Mouse (Mus musculus) gastrocnemius, postnatal 4 days (tissue): ENCODE results near the gene Inca1. TPM values are rescaled to one million over a fixed set of nuclear protein-coding genes. Genes with fewer than 3 reads are reported as not detected.

Experiments used
- DNase-seq, 2 experiments: peaks; one replicate each; pipeline ENCODE4 v3.0.0; 2021 to 2022; ENCODE audit warnings: low spot score in 2 of 2, mixed read lengths in 2 of 2
- total RNA-seq, 2 experiments: library from RNA; stranded (reverse); gene quantifications; 2 replicates each; pipeline ENCODE4 v1.2.3; 2021

The Inca1 gene
- total RNA-seq, 2 experiments from 2014 or later = 2.0 to 3.0 TPM

DNA sequence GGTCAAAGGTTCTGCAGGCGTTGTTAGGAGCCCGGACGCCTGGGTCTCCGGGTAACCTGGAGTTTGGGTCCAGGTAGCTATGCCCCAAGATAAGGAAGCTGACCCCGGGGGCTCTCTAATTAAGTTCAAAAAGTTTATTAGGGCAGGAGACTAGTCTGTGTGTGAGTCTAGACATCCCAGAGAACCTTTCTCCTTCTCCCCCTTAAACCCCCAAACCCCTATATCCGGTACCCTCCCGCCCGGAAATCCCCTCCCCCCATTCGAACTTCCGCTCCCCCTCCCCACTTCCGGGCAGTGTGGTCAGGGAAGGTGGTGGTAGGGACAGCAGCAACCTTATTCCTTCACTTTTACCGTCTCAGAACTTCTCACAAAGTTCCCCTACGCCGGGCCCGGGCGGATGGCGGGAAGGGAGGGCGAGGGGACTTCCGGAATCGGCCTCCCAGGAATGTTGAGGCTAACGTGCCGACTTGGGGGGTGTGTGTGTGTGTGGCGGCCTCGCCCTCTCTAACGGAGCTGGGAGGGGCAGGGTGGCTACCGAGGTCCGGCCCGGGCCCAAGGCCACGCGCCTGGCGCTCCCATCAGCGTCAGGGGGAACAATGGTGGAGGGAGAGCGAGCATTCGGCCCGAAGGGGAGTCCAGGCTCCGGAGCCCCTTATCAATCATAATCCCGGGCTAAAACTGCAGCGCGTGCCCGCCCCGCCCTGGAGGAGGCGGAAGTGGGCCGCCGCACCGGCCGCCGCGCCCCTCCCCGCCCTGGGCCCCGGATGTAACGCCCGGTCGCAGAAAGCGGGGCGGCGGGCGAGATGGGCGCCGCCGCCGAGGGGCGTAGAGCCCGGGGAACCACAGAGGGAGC is 46.4 kb downstream of the Inca1 start:
- peak; percentile 61 to 76 for DNase-seq

DNA sequence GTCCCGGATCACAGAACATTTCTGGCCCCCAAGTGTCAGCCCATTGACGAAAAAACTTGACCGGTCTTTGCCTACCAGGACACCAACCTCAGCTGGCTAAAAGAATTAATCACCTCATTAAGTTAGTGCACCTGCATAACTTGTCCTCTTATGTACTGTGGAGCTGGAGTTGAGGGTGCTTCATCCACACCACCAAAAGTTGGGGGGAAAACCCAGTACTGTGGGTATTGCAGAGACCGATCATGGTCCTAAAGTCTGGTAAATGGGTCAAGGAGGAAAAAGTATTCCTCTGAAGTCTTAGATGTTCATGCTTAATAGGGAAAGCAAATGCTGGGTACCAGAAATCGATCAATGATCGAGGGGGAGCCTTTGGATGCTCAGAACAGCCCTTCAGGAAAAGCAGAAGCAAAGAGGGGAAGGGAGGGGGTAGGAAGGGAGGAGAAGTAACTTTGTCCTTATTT is 47.0 kb downstream of the Inca1 start:
- DNase-seq = no peak

DNA sequence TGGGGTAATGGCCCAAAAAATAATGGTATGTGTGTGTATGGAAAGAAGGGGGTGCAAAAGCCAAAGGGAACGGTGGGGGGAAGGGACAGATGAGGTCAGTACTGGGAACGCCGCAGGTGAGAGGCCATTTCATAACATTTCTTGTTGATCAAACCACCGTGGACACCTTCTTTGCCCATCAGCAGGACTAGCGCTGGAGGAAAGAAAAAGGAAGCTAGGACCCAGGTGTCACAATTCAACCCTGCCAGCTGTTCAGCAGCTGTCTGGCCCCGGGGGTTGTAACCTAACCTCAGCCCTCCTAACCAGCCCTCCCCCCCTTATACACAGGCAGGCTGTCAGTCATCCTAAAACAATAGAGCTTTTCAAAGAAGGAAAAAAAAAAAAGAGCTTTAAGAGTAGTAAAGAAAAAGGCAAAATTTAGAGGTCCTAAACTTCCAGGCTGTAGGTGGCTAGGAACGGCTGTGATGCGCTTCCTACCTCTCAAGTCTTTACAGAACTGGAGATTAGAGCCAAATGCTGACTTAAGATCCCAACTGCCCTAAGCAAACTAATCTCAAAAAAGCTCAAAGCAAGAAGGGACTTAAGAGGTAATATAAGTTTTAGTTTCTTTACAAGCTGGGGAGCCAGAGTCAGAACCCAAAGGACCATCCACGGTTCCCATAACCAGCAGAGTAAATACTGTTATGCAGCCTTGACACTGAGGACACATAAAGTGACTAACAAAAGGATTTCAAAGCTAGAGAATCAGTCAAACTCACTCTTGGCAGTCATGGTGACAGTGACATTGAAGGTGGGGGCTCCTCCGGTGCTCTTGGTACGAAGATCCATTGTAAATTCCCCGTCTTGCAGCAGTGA is 47.7 kb downstream of the Inca1 start:
- no peak for DNase-seq

DNA sequence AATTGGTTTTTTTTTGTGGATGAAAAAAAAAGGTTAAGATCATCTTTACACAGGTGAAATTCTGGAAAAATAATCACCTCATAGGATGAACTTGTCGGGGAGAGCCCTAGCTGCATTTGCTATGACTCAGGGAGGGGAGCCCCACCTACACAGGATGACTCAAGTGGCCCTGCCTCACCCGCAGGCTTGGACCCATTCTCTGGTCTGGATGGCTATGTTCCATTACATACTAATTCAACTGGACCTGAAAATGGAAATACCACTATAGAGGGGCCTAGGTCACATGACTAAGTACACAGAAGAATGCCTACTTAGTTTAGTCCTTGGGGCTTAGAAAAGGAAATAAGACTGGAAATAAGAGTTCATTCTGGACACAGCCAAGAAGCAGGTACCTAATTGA is 48.6 kb downstream of the Inca1 start:
- no peak for DNase-seq

DNA sequence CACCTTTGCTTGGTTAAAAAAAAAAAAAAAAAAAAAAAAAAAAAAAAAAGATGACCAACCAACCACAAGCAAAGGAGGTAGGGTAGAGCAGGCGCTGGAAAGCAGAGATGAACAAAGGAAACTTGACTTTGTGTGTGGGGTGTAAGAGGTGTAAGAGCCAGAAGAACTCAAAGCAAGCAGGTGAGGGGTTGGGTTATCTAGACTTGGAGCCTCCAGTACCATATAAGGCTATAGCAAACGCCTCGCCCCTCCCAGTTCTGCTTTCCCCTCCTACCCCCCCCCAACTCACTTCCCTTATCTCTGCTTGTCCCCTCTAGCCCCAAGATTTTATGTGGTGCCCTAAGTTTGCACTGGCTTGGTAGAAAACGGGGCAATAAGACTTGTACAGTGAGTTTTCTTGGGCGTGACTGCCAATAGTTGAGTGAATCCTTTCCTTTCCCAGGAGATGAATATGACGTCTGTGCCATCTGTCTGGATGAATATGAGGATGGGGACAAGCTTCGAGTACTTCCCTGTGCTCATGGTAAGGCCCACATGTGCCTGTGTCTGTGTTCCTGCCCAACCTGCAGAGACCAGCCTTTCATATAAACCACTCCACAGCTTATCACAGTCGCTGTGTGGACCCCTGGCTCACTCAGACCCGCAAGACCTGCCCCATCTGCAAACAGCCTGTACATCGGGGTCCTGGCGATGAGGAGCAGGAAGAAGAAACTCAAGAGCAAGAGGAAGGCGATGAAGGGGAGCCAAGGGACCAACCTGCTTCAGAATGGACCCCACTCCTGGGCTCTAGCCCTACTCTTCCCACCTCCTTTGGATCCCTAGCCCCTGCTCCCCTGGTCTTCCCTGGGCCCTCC is 49.4 kb downstream of the Inca1 start:
- DNase-seq = no peak

DNA sequence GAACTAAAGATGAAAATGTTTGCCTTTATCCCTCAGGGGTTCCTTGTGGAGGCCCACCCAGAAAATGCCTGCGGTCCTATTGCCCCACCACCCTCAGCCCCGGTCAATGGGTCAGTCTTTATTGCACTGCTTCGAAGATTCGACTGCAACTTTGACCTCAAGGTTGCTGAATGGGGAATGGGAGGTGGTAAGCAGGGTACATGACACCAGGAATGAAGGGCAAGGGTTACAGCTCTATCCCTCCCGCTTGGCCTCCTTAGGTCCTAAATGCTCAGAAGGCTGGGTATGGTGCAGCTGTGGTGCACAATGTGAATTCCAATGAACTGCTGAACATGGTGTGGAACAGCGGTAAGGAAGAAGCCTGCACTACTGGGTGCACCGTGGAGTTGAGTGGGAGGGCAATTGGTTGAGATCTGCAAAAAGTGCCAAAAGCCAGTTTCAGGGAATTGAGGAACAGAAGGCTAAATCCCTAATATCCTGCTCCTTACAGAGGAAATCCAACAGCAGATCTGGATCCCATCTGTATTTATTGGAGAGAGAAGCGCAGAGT is 50.7 kb downstream of the Inca1 start:
- no peak for DNase-seq

DNA sequence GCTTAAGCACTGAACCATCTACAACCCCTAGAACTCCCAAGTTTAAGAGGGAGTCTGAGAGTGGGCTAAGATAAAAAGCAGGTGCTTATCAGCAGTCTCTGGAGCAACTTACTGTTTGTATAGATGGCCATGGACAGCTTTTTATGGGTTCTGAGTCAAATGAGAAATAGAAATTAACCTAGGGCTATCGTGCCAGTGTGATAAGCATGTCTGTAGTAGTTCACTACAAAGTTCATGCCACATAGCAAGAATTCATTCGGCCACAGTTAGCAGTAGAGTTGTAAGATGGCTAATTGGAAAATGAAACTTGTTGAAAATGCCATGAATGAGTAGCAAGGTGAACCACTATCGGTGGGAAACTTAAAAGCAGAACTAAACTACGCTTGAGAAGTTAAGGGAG is 51.4 kb downstream of the Inca1 start:
- DNase-seq = no peak

DNA sequence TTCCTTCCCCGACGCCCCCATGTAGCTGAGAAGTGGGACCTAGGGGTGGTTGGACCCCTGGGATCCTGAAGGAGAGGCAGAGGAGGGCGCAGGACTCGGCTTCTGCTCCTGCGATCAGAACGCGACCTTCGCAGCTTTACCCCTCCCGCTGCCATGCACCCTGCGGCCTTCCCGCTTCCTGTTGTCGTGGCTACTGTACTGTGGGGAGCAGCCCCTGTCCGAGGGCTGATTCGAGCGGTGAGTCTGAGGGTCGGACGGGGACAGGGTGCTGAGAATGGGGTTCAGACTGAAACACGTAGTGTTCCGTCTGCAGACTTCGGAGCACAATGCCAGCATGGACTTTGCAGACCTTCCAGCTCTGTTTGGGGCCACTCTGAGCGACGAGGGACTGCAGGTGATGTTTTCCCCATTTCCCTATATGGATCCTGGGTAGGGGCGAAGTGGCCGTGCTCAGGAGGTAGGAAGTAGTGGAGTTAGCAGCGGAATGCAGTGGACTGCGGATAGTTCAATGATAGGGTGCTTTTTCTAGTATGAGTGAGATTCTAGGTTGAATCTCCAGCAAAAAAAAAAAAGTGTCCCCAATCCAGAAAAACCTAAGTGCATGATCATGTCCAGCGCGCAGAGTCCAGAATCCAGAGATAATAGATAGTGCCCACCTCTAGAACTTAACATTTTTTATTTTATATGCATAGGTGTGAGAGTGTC is 52.1 kb downstream of the Inca1 start:
- DNase-seq = peak in 1 of 2 experiments; percentile 42

DNA sequence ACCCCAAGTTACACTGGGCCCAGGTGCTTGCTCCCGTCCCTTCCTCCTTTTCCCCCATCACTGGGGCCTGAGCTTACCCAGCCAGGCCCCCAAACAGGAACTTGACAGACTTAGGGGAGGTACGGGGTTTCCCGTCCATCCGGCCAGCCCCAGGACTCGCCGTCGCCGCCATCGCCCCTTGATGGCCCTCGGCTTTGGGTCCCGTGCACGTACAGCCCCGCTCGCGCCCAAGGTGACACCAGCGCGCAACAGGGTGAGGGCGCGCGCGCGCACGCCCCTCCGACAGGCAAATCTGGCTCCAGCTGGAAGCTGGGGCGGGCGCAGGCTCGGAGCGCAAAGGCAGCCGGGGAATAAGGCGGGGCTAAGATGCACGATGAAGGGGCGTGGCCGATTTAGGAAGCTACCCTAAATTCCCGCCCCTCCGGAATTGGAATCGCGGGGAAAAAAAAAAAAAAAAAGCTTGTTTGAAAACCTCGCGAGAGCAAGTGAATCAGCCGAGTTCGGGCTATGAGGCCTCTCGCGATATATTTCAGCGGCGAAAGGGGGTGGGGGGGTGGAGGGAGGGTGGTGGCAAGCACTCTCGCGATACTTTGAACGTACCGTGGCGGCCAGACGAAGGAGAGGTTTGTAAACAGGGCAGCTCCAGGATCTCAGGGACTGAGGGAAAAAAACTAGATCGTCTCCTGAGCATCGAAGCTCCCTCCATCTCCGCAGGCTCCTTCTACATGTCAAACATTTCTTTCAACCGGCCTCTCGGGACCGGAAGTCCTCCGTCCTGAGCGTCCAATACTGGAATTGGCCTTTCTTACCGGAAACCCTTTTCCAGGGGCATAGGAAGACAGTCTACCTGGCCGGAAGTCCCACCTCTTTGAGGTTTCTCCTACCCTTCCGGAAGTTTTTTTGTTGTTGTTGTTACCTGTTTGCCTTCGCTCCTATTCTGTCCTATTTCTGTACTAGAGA is 53.0 kb downstream of the Inca1 start, which contains the start of the genes Rnf167 and Slc25a11:
Gene Rnf167 (plus strand): TSS at position 545 of the 960 bp plus-strand sequence.
Gene Slc25a11 (minus strand): TSS at position 789 of the 960 bp plus-strand sequence.
- DNase-seq = peak; percentile 87 to 96

DNA sequence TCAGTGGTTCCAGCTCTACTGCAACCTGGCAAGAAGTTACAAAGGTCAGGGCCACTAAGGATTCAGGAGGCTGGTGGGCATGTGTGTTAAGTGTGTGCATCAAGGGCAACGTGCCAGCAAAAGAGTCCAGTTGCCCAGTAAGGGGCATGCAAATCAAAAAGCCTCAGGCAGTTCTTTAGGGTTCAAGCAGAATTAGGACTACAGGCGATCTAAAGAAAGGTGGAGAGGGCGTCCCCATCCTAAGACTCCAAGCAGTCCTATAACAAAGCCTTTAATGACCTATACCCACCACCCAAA is 53.7 kb downstream of the Inca1 start:
- no peak for DNase-seq

DNA sequence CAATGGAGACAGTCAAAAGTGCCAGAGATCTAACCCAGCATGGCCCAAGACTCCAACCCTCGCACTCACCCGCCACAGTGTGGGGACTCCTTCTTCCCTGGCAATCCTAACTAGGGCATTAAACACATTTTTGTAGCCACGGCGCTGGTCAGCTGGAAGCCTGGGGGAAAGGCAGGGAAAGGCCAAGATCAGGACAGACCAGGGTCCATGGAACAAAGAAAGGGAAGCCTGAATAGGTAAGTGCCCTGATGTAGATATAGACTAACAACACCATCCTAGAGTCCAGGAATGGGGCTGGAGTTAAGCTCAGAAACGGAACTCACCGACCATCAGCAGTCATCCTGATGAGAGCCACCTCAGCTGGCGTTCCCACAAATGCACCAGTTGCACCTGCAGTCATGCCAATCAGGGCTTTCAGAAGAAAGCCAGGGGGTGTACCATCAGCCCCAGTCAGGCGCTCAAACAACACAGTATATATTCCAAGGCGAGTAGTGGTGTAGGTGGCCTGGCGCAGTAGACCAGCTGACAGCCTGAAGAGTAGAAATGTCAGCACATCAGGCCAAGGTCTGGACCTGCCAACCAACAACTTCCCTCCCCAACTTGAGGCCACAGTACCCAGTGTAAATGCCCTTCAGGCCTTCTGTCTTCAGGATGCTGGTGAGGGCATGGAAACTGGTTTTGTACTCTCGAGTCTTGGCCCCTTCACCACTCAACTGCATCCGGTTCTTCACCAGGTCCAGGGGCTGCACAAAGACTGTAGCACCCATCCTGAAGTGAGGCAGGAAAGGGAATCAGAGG is 54.3 kb downstream of the Inca1 start:
- DNase-seq = no peak

DNA sequence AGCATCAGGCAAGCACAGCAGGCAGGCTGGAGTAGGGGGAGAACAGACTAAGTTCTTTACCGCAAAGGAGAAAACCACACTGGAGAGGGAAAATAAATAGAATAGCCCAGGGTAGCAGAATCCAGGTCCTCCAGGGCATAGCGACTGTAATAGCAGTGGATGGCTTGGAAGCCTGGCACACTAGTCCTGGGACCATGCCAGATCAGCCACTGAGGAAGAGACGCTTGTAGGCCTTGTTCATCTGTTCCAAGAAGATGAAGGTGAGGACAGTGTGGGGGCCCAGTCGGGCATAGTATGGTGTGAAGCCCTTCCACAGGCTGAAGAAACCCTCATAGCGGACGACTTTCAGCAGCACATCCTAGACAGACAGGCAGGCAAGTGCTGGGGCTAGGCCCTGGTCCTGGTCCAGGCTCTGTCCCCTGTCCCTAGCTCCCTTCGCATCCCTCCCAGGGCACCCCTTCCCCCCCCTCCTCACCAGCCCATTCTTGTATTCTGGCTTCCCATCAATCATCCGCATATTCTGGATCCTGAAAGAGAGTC is 55.3 kb downstream of the Inca1 start:
- DNase-seq = no peak

DNA sequence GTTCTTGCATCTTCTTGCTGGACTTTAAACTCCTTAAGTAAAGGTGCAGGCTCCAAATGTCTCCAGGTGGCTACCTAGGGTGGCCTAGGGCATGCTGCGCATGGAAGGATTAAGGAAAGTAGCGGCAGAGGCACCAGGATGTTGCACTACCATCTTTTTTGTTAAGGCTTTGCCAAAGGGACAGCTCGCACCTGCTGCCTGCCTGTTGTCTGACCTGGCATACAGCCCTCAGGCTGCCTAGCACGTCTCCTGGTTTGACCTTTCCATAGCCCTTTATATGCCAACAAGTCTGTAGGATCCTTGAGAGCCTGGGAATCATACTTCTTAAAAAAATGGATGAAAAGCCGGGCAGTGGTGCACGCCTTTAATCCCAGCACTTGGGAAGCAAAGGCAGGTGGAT is 56.9 kb downstream of the Inca1 start:
- DNase-seq = no peak

DNA sequence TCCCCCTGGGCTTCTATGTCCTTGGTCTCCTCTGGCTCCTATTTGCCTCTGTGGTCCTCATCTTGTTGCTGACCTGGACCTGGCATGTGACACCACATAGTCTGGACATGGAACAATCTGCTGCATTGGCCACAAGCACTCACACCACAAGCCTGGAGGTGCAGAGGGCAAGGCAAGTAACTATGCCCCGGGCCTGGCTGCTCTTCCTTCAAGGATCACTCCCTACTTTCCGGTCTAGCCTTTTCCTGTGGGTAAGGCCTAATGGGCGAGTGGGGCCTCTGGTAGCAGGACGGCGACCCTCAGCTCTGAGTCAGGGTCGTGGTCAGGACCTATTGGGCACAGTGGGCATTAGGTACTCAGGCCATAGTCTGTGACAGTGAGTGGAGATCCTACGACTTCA is 58.7 kb downstream of the Inca1 start:
- no peak for DNase-seq

DNA sequence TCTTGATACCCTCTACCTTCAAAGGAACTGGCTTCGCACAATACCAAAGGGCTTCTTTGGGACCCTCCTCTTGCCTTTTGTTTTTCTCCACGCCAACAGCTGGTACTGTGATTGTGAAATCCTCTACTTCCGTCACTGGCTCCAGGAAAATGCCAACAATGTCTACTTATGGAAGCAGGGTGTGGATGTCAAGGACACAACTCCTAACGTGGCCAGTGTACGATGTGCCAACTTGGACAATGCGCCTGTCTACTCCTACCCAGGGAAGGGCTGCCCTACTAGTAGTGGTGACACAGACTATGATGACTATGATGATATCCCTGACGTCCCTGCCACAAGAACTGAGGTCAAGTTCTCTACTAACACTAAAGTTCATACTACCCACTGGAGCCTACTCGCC is 60.0 kb downstream of the Inca1 start:
- no peak for DNase-seq

DNA sequence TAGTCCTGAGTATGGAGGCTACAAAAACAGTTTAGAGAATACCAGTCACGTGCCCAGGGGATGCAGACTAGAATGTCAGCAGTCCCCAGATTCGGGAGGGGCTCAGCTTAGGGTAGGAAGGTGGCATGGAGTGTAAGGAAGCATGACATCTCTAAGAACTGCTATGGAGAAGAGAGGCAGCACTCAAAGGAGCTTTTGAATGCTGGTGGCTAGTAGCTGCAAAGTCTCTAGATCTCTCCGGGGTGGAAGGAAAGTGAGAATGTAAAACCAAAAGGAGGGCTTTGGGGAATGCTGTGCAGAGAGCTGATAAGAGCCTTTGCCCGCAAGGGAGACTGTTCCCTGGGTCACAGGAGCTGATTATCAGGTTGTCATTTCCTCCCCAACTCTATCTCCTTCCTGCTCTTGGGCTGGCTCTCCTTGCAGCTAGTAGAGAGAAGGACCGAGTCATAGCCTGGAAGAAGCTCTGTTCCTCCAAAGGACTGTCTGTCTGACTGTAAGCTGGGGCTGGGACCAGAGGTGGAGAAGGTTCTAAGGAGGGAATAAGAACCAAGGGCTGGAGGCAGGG is 61.2 kb downstream of the Inca1 start, which contains the start of gene Gp1ba:
Gene Gp1ba (plus strand): TSS at position 409 of the 565 bp plus-strand sequence.
- no peak for DNase-seq
